Mouse (Mus musculus) CD4-positive, CD25-positive, alpha-beta regulatory T cell, adult 9 weeks (primary cell): Measurements from ENCODE around the gene Nat8f3. TPM values are rescaled to one million over a fixed set of nuclear protein-coding genes. Genes with fewer than 3 reads are reported as not detected.

Source experiments
- polyA plus RNA-seq: library from polyadenylated mRNA; unstranded; fragments of 100-300 nt; shearing (Covaris generic); gene quantifications from one replicate; pipeline ENCODE4 v1.2.1, GENCODE M21; 2017

The Nat8f3 gene
- not detected for polyA plus RNA-seq

DNA sequence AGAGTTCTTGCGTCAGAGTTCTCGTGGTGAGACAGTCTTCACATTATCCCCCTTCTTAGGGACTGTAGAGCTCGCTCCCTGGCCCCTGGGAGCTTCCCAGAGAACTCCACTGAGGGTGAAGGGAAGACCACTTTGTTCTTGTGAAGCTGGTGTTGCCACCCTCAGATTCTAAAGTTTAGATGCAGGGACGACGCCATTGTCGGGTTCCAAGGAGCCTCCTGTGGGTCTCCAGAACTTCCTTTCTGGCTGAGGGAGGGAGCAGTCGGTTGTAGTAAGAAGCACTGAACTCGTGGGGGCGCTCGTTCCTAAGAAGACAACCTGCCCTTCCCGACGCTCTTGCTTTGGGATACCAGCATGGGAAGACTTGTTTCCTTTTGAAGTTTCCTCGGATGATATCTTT, at the start of gene Nat8f3:
Gene Nat8f3, minus strand, starts transcription at position 223 of the 400 bp plus-strand sequence.

DNA sequence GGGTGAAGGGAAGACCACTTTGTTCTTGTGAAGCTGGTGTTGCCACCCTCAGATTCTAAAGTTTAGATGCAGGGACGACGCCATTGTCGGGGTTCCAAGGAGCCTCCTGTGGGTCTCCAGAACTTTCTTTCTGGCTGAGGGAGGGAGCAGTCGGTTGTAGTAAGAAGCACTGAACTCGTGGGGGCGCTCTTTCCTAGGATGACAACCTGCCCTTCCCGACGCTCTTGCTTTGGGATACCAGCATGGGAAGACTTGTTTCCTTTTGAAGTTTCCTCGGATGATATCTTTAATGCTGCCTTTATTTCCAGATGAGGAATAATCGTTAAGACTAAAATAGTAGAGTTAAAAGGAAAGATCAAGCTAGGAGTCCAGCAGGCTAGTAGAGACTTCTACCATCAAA, 52.4 kb downstream of the Nat8f3 start, which contains the start of gene Nat8f7:
Gene Nat8f7, minus strand, starts transcription at position 101 of the 400 bp plus-strand sequence.

Other genes with a start within 250 kb of the Nat8f3 start
- gene Alms1, start 178.2 kb downstream of the Nat8f3 start, polyA plus RNA-seq: 1.5 TPM
- not detected for gene Nat8f7, start 52.5 kb downstream of the Nat8f3 start, polyA plus RNA-seq
- gene Nat8f6, start 55.2 kb upstream of the Nat8f3 start, polyA plus RNA-seq: not detected
- not detected for gene Nat8f5, start 55.2 kb upstream of the Nat8f3 start, polyA plus RNA-seq
- not detected for gene Nat8, start 66.3 kb upstream of the Nat8f3 start, polyA plus RNA-seq
- not detected for gene Nat8f2, start 103.4 kb upstream of the Nat8f3 start, polyA plus RNA-seq
- 10.0 TPM for gene Nat8f4, start 139.1 kb upstream of the Nat8f3 start, polyA plus RNA-seq
- gene Tprkb, start 146.1 kb upstream of the Nat8f3 start, polyA plus RNA-seq: 58.1 TPM
- 13.6 TPM for gene Nat8f1, start 149.9 kb upstream of the Nat8f3 start, polyA plus RNA-seq
- gene Dusp11, start 195.9 kb upstream of the Nat8f3 start, polyA plus RNA-seq: 208 TPM